Mouse (Mus musculus) limb, embryonic 15.5 days (tissue): ENCODE measurements around the gene Plekhd1. TPM values are rescaled to one million over a fixed set of nuclear protein-coding genes. Genes with fewer than 3 reads are reported as not detected.
A peak's percentile ranks its signal among the peaks of the same experiment; 100 is the strongest.

Experiments
- ATAC-seq: fragments of 200-750 bp; cut with Nextera tagmentation; 2 replicates; pipeline ENCODE4 v1.8.0; 2017; ENCODE audit warnings: low read depth, moderate TSS enrichment; ENCODE audit not compliant: insufficient number of reproducible peaks, low FRiP score, low TSS enrichment
- H3K27ac ChIP-seq: fragments of 300-500 bp; sonication (generic); 2 replicates; pipeline ENCODE4 v1.5.1; 2015; ENCODE audit warnings: moderate library complexity, mild to moderate bottlenecking, inconsistent platforms
- H3K27me3 ChIP-seq: fragments of 300-500 bp; sonication (generic); 2 replicates; pipeline ENCODE4 v1.6.1; 2015; ENCODE audit warnings: inconsistent platforms
- H3K36me3 ChIP-seq: fragments of 300-500 bp; sonication (generic); 2 replicates; pipeline ENCODE4 v1.6.1; 2015; ENCODE audit warnings: inconsistent platforms
- H3K4me1 ChIP-seq: fragments of 300-500 bp; sonication (generic); 2 replicates; pipeline ENCODE4 v1.6.1; 2015; ENCODE audit warnings: inconsistent platforms
- H3K4me2 ChIP-seq: fragments of 300-500 bp; sonication (generic); 2 replicates; pipeline ENCODE4 v1.6.1; 2015; ENCODE audit warnings: mild to moderate bottlenecking, inconsistent platforms
- H3K4me3 ChIP-seq: fragments of 300-500 bp; sonication (generic); 2 replicates; pipeline ENCODE4 v1.5.1; 2015; ENCODE audit warnings: mild to moderate bottlenecking, inconsistent platforms
- H3K9ac ChIP-seq: fragments of 300-500 bp; sonication (generic); 2 replicates; pipeline ENCODE4 v1.6.1; 2015; ENCODE audit warnings: inconsistent platforms
- H3K9me3 ChIP-seq: fragments of 300-500 bp; sonication (generic); 2 replicates; pipeline ENCODE4 v1.6.1; 2016; ENCODE audit warnings: inconsistent platforms
- WGBS: fragments of 180-500 bp; shearing (Covaris S2); methylation state at CpG from one replicate; pipeline ENCODE4 v1.1.7; 2015; 5-methylcytosine and 5-hydroxymethylcytosine counted together
- polyA plus RNA-seq: library from polyadenylated mRNA; unstranded; fragments of >200 nt; fragmentation: Nextera tagmentation; extraction: Ambion mirVana; gene quantifications from 2 replicates; pipeline ENCODE4 v1.2.1, GENCODE M21; 2015

The Plekhd1 gene
- polyA plus RNA-seq, 1 experiment from 2014 or later, result 0.15 TPM

GRCm38 (mm10) chr12:80734526-80735470 is 42.4 kb downstream of the Plekhd1 start:
- WGBS, result 62% methylated on average over 13 of the region's 13 CpGs
- H3K9ac ChIP-seq, result no peak overlapping the region
- H3K4me3 ChIP-seq, result no peak overlapping the region
- no peak overlapping the region for H3K27ac ChIP-seq
- 0 out of 2 replicates have a peak, but pooled peaks cover 7% of the 10 kb centered on the region for H3K27me3 ChIP-seq
- H3K9me3 ChIP-seq, result no peaks in the 10 kb centered on the region
- H3K4me1 ChIP-seq, result peaks cover 11% of the 10 kb centered on the region
- no peaks in the 10 kb centered on the region for H3K36me3 ChIP-seq
- no peak overlapping the region for H3K4me2 ChIP-seq
- ATAC-seq, result no peak

- ATAC-seq, result no peak
- H3K4me1 ChIP-seq, result peaks cover 11% of the 10 kb centered on the region
- no peaks in the 10 kb centered on the region for H3K36me3 ChIP-seq
- H3K9ac ChIP-seq, result no peak overlapping the region
- H3K27ac ChIP-seq, result no peak overlapping the region
- 0 out of 2 replicates have a peak, but pooled peaks cover 11% of the 10 kb centered on the region for H3K27me3 ChIP-seq
- H3K4me2 ChIP-seq, result peak overlapping the region; percentile 8; the same call in 1 of the 2 replicates
- H3K9me3 ChIP-seq, result no peaks in the 10 kb centered on the region
- WGBS, result 23% methylated on average over 13 of the region's 13 CpGs
- H3K4me3 ChIP-seq, result no peak overlapping the region
Observed at GRCm38 (mm10) chr12:80736464-80737282, 44.3 kb downstream of the Plekhd1 start.

GRCm38 (mm10) chr12:80737283-80737600 is 44.9 kb downstream of the Plekhd1 start:
- 52% methylated on average over 5 of the region's 5 CpGs for WGBS
- Histone ChIP-seq H3K36me3 (no peaks in the 10 kb centered on the region), H3K9ac (no peak overlapping the region), H3K4me2 (no peak overlapping the region), H3K9me3 (no peaks in the 10 kb centered on the region), H3K4me1 (peaks cover 11% of the 10 kb centered on the region), H3K4me3 (no peak overlapping the region), H3K27ac (no peak overlapping the region), H3K27me3 (0 out of 2 replicates have a peak, but pooled peaks cover 11% of the 10 kb centered on the region)
- ATAC-seq, result no peak

- Histone ChIP-seq H3K27ac (no peak overlapping the region), H3K4me3 (no peak overlapping the region), H3K27me3 (0 out of 2 replicates have a peak, but pooled peaks cover 11% of the 10 kb centered on the region), H3K9ac (no peak overlapping the region), H3K4me2 (no peak overlapping the region), H3K36me3 (no peaks in the 10 kb centered on the region), H3K4me1 (peaks cover 11% of the 10 kb centered on the region), H3K9me3 (no peaks in the 10 kb centered on the region)
- ATAC-seq, result no peak
- WGBS, result 31% methylated on average over 9 of the region's 9 CpGs
Observed at GRCm38 (mm10) chr12:80739482-80739881, 47.1 kb downstream of the Plekhd1 start.

GRCm38 (mm10) chr12:80744614-80745013 is 52.2 kb downstream of the Plekhd1 start:
- no peak overlapping the region for H3K4me3 ChIP-seq
- no peak overlapping the region for H3K9ac ChIP-seq
- H3K27me3 ChIP-seq, result peaks cover 15% of the 10 kb centered on the region; the same call in 1 of the 2 replicates
- ATAC-seq, result no peak
- no peak overlapping the region for H3K27ac ChIP-seq
- H3K4me1 ChIP-seq, result no peaks in the 10 kb centered on the region
- H3K36me3 ChIP-seq, result no peaks in the 10 kb centered on the region
- H3K9me3 ChIP-seq, result no peaks in the 10 kb centered on the region
- WGBS, result 72% methylated on average over 1 of the region's 1 CpGs
- no peak overlapping the region for H3K4me2 ChIP-seq

- Histone ChIP-seq H3K4me1 (no peaks in the 10 kb centered on the region), H3K4me3 (no peak overlapping the region), H3K27ac (no peak overlapping the region), H3K36me3 (no peaks in the 10 kb centered on the region), H3K9me3 (no peaks in the 10 kb centered on the region), H3K27me3 (peaks cover 11% of the 10 kb centered on the region), H3K9ac (no peak overlapping the region), H3K4me2 (no peak overlapping the region)
- 55% methylated on average over 8 of the region's 8 CpGs for whole genome bisulfite sequencing
- no peak for ATAC-seq
Observed at GRCm38 (mm10) chr12:80746031-80746813, 53.8 kb downstream of the Plekhd1 start.

- Histone ChIP-seq H3K27ac (no peak overlapping the region), H3K9ac (no peak overlapping the region), H3K4me3 (no peak overlapping the region), H3K4me2 (no peak overlapping the region), H3K36me3 (no peaks in the 10 kb centered on the region), H3K4me1 (no peaks in the 10 kb centered on the region), H3K9me3 (no peaks in the 10 kb centered on the region), H3K27me3 (peaks cover 28% of the 10 kb centered on the region)
- ATAC-seq, result no peak
- 89% methylated on average over 6 of the region's 6 CpGs for WGBS
Observed at GRCm38 (mm10) chr12:80751556-80751955, 59.2 kb downstream of the Plekhd1 start.

- Histone ChIP-seq H3K9ac (peak overlapping the region; percentile 24), H3K27ac (no peak overlapping the region), H3K9me3 (no peaks in the 10 kb centered on the region), H3K27me3 (peaks cover 74% of the 10 kb centered on the region), H3K4me3 (peak overlapping the region; percentile 57), H3K36me3 (no peaks in the 10 kb centered on the region), H3K4me2 (peak overlapping the region; percentile 98), H3K4me1 (peaks cover 36% of the 10 kb centered on the region)
- ATAC-seq, result peak; percentile 74; the same call in 1 of the 2 replicates
- under 1% methylated on average over 108 of the region's 122 CpGs for WGBS
Observed at GRCm38 (mm10) chr12:80757751-80758558, 65.6 kb downstream of the Plekhd1 start.

- Histone ChIP-seq H3K27ac (no peak overlapping the region), H3K4me2 (peak overlapping the region; percentile 98), H3K9me3 (no peaks in the 10 kb centered on the region), H3K27me3 (peaks cover 76% of the 10 kb centered on the region), H3K9ac (peak overlapping the region; percentile 24; the same call in 1 of the 2 replicates), H3K4me3 (peak overlapping the region; percentile 57), H3K36me3 (no peaks in the 10 kb centered on the region), H3K4me1 (peaks cover 36% of the 10 kb centered on the region)
- WGBS, result 3% methylated on average over 91 of the region's 92 CpGs
- ATAC-seq, result no peak
Observed at GRCm38 (mm10) chr12:80758559-80759386, 66.4 kb downstream of the Plekhd1 start.

GRCm38 (mm10) chr12:80759387-80759712 is 67.0 kb downstream of the Plekhd1 start:
- no peak overlapping the region for H3K27ac ChIP-seq
- H3K9me3 ChIP-seq, result no peaks in the 10 kb centered on the region
- WGBS, result 11% methylated on average over 13 of the region's 13 CpGs
- H3K4me2 ChIP-seq, result peak overlapping the region; percentile 98
- peak overlapping the region; percentile 57 for H3K4me3 ChIP-seq
- peaks cover 76% of the 10 kb centered on the region for H3K27me3 ChIP-seq
- no peak overlapping the region for H3K9ac ChIP-seq
- peaks cover 36% of the 10 kb centered on the region for H3K4me1 ChIP-seq
- ATAC-seq, result no peak
- H3K36me3 ChIP-seq, result no peaks in the 10 kb centered on the region
